ENCODE assay signal across 8 mouse cellular contexts in the genomic region with DNA sequence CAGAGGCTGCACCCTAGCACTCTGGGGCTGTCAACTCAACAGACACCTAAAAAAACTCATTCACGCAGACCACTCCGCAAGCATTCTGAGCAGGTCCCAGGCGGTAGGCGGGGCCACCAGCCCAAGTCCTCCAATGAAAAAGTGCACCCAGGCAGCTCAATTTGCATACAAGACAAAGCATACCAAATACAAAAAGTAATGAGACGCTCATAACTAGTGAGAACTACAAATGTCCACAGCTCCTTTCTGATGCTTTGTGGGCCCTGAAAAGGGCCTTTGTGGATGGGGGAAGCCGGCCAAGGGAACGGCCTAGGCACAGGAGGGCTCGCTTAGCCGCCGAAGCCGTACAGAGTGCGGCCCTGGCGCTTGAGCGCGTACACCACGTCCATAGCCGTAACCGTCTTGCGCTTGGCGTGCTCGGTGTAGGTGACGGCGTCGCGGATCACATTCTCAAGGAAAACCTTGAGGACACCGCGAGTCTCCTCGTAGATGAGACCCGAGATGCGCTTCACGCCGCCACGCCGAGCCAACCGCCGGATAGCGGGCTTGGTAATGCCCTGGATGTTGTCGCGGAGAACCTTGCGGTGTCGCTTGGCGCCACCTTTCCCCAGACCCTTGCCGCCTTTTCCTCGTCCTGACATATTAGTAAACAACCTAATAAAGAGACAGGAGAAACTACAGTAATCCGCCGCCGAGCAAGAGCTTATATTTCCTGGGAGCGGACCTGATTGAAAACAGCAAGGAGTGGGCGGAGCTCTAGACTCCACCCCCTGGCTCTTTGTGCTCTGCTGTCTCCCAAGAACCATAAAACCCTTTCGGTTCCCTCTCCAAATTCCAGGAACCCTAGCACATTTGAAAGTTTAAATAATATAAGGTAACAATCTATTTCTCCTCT. TPM values are rescaled to one million over a fixed set of nuclear protein-coding genes. Genes with fewer than 3 reads are reported as not detected.
DNase-seq lines count a peak whose midpoint lies in the region; ATAC-seq and TF ChIP-seq lines count a peak whose summit lies in the region.

A gene (minus strand): TSS at position 677 of the 895 bp plus-strand sequence.

- no peak for TF ChIP-seq CTCF in left cerebral cortex, adult 2 months (IDR thresholded peaks at IDR 0.05)

- H3K4me1 ChIP-seq in hindbrain, embryonic 16.5 days (ENCODE audit: control insufficient read depth, insufficient read depth, low read depth, low read length): peaks cover 19% of the 10 kb centered on the region

- H3K4me2 ChIP-seq in hindbrain, embryonic 16.5 days (ENCODE audit: low read length): peak within 1 kb of the TSS; percentile 91

- H3K27ac ChIP-seq in hindbrain, embryonic 16.5 days (ENCODE audit: low read depth, low read length): peak within 1 kb of the TSS; percentile 100
- H3K27ac ChIP-seq in left cerebral cortex, adult 2 months: peak within 1 kb of the TSS; percentile 100

- H3K4me3 ChIP-seq in hindbrain, embryonic 16.5 days (ENCODE audit: low read length): peak within 1 kb of the TSS; percentile 74
- peak within 1 kb of the TSS; percentile 72 for H3K4me3 ChIP-seq in left cerebral cortex, adult 2 months

- peak; percentile 74 for ATAC-seq in hindbrain, embryonic 16.5 days
- ATAC-seq in megakaryocyte, adult 5-6 weeks (ENCODE audit: poor library complexity, severe bottlenecking): peak; percentile 53

- peak within 1 kb of the TSS; percentile 92 for H3K9ac ChIP-seq in hindbrain, embryonic 16.5 days (ENCODE audit: low read depth, low read length)

- H3K36me3 ChIP-seq in hindbrain, embryonic 16.5 days (ENCODE audit: control insufficient read depth, insufficient read depth, low read length): no peaks in the 10 kb centered on the region

- WGBS in hindbrain, embryonic 16.5 days: 0% methylated on average over 50 of the region's 50 CpGs

- intact Hi-C loops in left cerebral cortex, adult 2 months (cut with DNase I): loop anchor here (1.0 kb wide), 1 partner anchor 23 kb away; a partner anchor contains a TSS

- no peaks in the 10 kb centered on the region for H3K27me3 ChIP-seq in hindbrain, embryonic 16.5 days (replicated peaks; ENCODE audit: control insufficient read depth, insufficient read depth, low read length)

- peak; percentile 88 for DNase-seq in T-cell, adult 2 months (ENCODE audit: low spot score)
- DNase-seq in cerebellum, postnatal 36 days: peak; percentile 91 to 99
- peak; percentile 99 for DNase-seq in frontal cortex, postnatal 36 days (ENCODE audit: low spot score in 2 of 2)
- DNase-seq in left cerebral cortex, adult 2 months (ENCODE audit: extremely low spot score in 1 of 2, low spot score in 2 of 2): peak; percentile 97 to 99
- DNase-seq in right cerebral cortex, adult 2 months (ENCODE audit: low spot score in 2 of 2): peak; percentile 99 to 100
- DNase-seq in urinary bladder, postnatal 14 days (ENCODE audit: low spot score): peak; percentile 96

- H3K9me3 ChIP-seq in hindbrain, embryonic 16.5 days (ENCODE audit: control insufficient read depth, low read length): no peaks in the 10 kb centered on the region

RNA-seq across cellular contexts. Expression of the gene that starts here (rescaled TPM):
- polyA plus RNA-seq in hindbrain, embryonic 16.5 days (2015; fragmentation: Nextera tagmentation; extraction: Ambion mirVana): 0.35 and 0.54 TPM in 2 replicates
- 10 to 100 TPM in 1 of 2 experiments, 1 to 10 TPM in 1; 8.2 to 10.4 TPM for total RNA-seq in left cerebral cortex, adult 2 months (2021)
- total RNA-seq in megakaryocyte, adult 5-6 weeks (2015): 17.5 and 18.6 TPM in 2 replicates
- total RNA-seq in megakaryocyte, adult 5-6 weeks (2017): 27.1 and 30.5 TPM in 2 replicates

Comparison
In these comparisons a context has a peak if more than half of its experiments do, and no peak if none do; other contexts are left out.
1. Peak in every context shown above with its lines: DNase-seq, ATAC-seq, H3K4me3 ChIP-seq and H3K27ac ChIP-seq.
2. Peak in ATAC-seq, H3K4me3 ChIP-seq, H3K27ac ChIP-seq, H3K9ac ChIP-seq and H3K4me2 ChIP-seq in hindbrain, embryonic 16.5 days; RNA of the gene not detected or under 1 TPM.